Comparison of ENCODE assay signal across 11 mouse cellular contexts in the genomic region with DNA sequence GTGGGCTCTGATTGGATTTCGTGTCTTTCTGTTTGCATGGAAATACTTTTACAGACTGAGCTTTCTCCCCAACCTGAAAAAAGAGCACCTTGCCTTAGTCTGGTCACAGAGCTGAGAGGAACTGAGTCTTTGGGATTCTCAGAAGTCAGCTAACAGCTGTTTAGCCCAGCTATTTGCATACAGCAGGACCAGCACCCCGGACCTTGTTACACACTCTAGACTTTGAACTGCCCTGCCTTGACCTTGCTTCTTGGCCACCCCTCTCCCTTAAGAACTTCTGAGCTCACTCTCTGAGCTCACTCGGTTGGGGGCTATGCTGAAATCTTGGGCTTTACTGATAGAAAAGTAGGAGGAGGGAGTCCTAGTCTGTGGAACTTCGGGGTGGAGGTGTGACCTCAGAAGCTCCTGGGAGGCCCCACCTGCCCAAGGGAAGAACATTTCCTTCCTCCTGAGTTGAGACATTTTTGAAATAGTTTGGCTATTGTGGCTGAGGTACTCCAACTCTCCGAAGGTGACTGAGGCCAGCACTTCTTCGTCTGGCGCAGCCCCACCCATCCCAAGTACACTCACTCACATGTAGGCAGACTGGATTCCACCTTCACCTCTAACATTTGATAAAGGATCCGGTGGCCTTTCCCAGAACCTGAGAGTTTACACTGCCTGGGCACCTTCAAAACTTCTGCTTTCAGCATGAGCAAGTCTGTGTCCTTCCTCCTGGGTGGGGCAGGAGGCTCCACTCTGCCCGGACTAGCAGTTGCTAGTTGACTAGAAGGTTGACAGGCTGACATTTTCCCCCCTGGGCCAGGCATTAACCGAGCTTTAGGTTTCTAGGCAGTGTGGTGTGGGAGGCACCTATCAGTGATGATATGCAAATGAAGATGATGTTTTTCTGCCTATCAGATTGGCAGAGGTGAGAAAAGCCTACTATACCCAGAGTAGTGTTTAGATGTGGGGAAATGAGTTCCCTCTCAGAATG. TPM values are rescaled to one million over a fixed set of nuclear protein-coding genes. Genes with fewer than 3 reads are reported as not detected.
A peak's percentile ranks its signal among the peaks of the same experiment; 100 is the strongest.
DNase-seq lines count a peak whose midpoint lies in the region; ATAC-seq lines count a peak whose summit lies in the region.
"Had no signal": no experiment of that assay in that cellular context is flagged by ENCODE, and none has a peak within 500 bp of the region (broad histone marks: within the 10 kb centered on the region; RNA-seq: fewer than 3 reads in every experiment).

No protein-coding gene starts in this region.

- ATAC-seq in liver, embryonic 16.5 days (ENCODE audit: low read depth): no peak
- ATAC-seq in liver, embryonic 12.5 days: no peak
- ATAC-seq in common myeloid progenitor, adult 5-6 weeks (replicated peaks; ENCODE audit: low read depth, poor library complexity, severe bottlenecking): 0 out of 2 replicates have a peak, but pooled peaks have one; percentile 8

- no peak overlapping the region for H3K9ac ChIP-seq in liver, embryonic 16.5 days (ENCODE audit: low read depth, low read length)
- no peak overlapping the region for H3K9ac ChIP-seq in liver, embryonic 12.5 days

- H3K4me3 ChIP-seq in liver, embryonic 16.5 days (ENCODE audit: low read depth, low read length): no peak overlapping the region
- no peak overlapping the region for H3K4me3 ChIP-seq in liver, embryonic 12.5 days
- H3K4me3 ChIP-seq: forebrain, embryonic 10.5 days had no signal

- DNase-seq in lung, postnatal 25 days (ENCODE audit: low spot score): peak; percentile 87
- DNase-seq in thymus, postnatal 25 days: peak; percentile 23
- DNase-seq in ovary, postnatal 36 days (ENCODE audit: low spot score): no peak
- no peak for DNase-seq in right cerebral cortex, adult 2 months (ENCODE audit: low spot score in 2 of 2)
- DNase-seq in layer of hippocampus, adult 9-11 months: no peak
- DNase-seq: cerebellum, adult 11 months; right cerebral cortex, postnatal 14 days had no signal

- H3K27me3 ChIP-seq in liver, embryonic 16.5 days (ENCODE audit: control insufficient read depth, insufficient read depth, low read depth, low read length): no peaks in the 10 kb centered on the region; the same call in 1 of the 2 replicates
- H3K27me3 ChIP-seq in liver, embryonic 12.5 days (replicated peaks): peaks cover 3% of the 10 kb centered on the region; the same call in 1 of the 2 replicates

- no peaks in the 10 kb centered on the region for H3K4me1 ChIP-seq in liver, embryonic 16.5 days (ENCODE audit: control insufficient read depth, low read depth, low read length)
- no peaks in the 10 kb centered on the region for H3K4me1 ChIP-seq in liver, embryonic 12.5 days

- H3K27ac ChIP-seq in liver, embryonic 16.5 days (ENCODE audit: low read length): 0 out of 2 replicates have a peak overlapping the region, but pooled peaks have one; percentile 12
- H3K27ac ChIP-seq in liver, embryonic 12.5 days: no peak overlapping the region
- H3K27ac ChIP-seq: forebrain, embryonic 10.5 days had no signal

- 38% methylated on average over 10 of the region's 10 CpGs for WGBS in liver, embryonic 16.5 days (ENCODE audit: insufficient replicate concordance)
- WGBS in liver, embryonic 12.5 days (ENCODE audit: insufficient replicate concordance): 33% methylated on average over 10 of the region's 10 CpGs

- no peak overlapping the region for H3K4me2 ChIP-seq in liver, embryonic 16.5 days (ENCODE audit: low read depth, low read length)
- no peak overlapping the region for H3K4me2 ChIP-seq in liver, embryonic 12.5 days

- no peaks in the 10 kb centered on the region for H3K9me3 ChIP-seq in liver, embryonic 16.5 days (replicated peaks; ENCODE audit: control insufficient read depth, low read length)
- H3K9me3 ChIP-seq in liver, embryonic 12.5 days (replicated peaks): no peaks in the 10 kb centered on the region
- H3K9me3 ChIP-seq: forebrain, embryonic 10.5 days had no signal

- H3K36me3 ChIP-seq in liver, embryonic 16.5 days (ENCODE audit: control insufficient read depth, insufficient read depth): no peaks in the 10 kb centered on the region
- H3K36me3 ChIP-seq in liver, embryonic 12.5 days: no peaks in the 10 kb centered on the region
- H3K36me3 ChIP-seq: forebrain, embryonic 10.5 days had no signal

RNA-seq across cellular contexts. Expression of a gene that starts 27.2 kb away (rescaled TPM):
- polyA plus RNA-seq in liver, embryonic 16.5 days (2015; fragmentation: Nextera tagmentation; extraction: Ambion mirVana): 0.25 and 0.27 TPM in 2 replicates
- polyA plus RNA-seq in liver, embryonic 12.5 days (2016; fragmentation: Nextera tagmentation; extraction: Ambion mirVana): 0.04 and 0.07 TPM in 2 replicates
- not detected in 2 replicates for total RNA-seq in common myeloid progenitor, adult 5-6 weeks (2017)

RNA-seq across cellular contexts. Expression of a gene that starts 43.4 kb away (rescaled TPM):
- polyA plus RNA-seq in liver, embryonic 16.5 days (2015; fragmentation: Nextera tagmentation; extraction: Ambion mirVana): 3.2 and 3.6 TPM in 2 replicates
- 5.0 and 5.7 TPM in 2 replicates for polyA plus RNA-seq in liver, embryonic 12.5 days (2016; fragmentation: Nextera tagmentation; extraction: Ambion mirVana)
- total RNA-seq in common myeloid progenitor, adult 5-6 weeks (2017): 4.3 and 7.4 TPM in 2 replicates

RNA-seq across cellular contexts. Expression of a gene that starts 43.6 kb away (rescaled TPM):
- 3.1 and 3.4 TPM in 2 replicates for polyA plus RNA-seq in liver, embryonic 16.5 days (2015; fragmentation: Nextera tagmentation; extraction: Ambion mirVana)
- 4.9 and 5.0 TPM in 2 replicates for polyA plus RNA-seq in liver, embryonic 12.5 days (2016; fragmentation: Nextera tagmentation; extraction: Ambion mirVana)
- 19.3 and 45.7 TPM in 2 replicates for total RNA-seq in common myeloid progenitor, adult 5-6 weeks (2017)

RNA-seq across cellular contexts. Expression of a gene that starts 51.0 kb away (rescaled TPM):
- polyA plus RNA-seq in liver, embryonic 16.5 days (2015; fragmentation: Nextera tagmentation; extraction: Ambion mirVana): 152 and 158 TPM in 2 replicates
- polyA plus RNA-seq in liver, embryonic 12.5 days (2016; fragmentation: Nextera tagmentation; extraction: Ambion mirVana): 439 and 489 TPM in 2 replicates
- total RNA-seq in common myeloid progenitor, adult 5-6 weeks (2017): 418 and 473 TPM in 2 replicates

Comparison
In these comparisons a context has a peak if more than half of its experiments do, and no peak if none do; other contexts are left out.
1. DNase-seq: peak in lung, postnatal 25 days (single experiment) and thymus, postnatal 25 days (single experiment); none in ovary, postnatal 36 days (single experiment), right cerebral cortex, adult 2 months (0 of 2) and layer of hippocampus, adult 9-11 months (single experiment).